Mouse (Mus musculus): ENCODE measurements around the gene Cd81. TPM values are rescaled to one million over a fixed set of nuclear protein-coding genes. Genes with fewer than 3 reads are reported as not detected.

Cd81 gene
- 249 and 255 TPM in 2 replicates for polyA plus RNA-seq (2012; rRNA removed)

- no peaks in the 10 kb centered on the region for H3K27me3 ChIP-seq (ENCODE audit: control insufficient read depth, insufficient read depth, low read length)
- TF ChIP-seq POLR2A (IDR thresholded peaks at IDR 0.05; ENCODE audit: control insufficient read depth, extremely low read depth, insufficient read depth, low read length, poor library complexity), result peak; percentile 88
- TF ChIP-seq CTCF (IDR thresholded peaks at IDR 0.05; ENCODE audit: borderline replicate concordance, control insufficient read depth, extremely low read depth, insufficient read depth, low read length, poor library complexity), result no peak
- no peaks in the 10 kb centered on the region for H3K36me3 ChIP-seq (ENCODE audit: control insufficient read depth, insufficient read depth, low read length)
- peaks cover 22% of the 10 kb centered on the region for H3K4me1 ChIP-seq (replicated peaks; ENCODE audit: control insufficient read depth, insufficient read depth, low read length)
- peak; percentile 94 for DNase-seq
- peak within 1 kb of the TSS; percentile 79 for H3K4me3 ChIP-seq (ENCODE audit: control insufficient read depth, insufficient read depth, low read length)
- peak within 1 kb of the TSS; percentile 12; the same call in 1 of the 2 replicates for H3K27ac ChIP-seq (ENCODE audit: control insufficient read depth, insufficient read depth, low read length)
- under 1% methylated on average over 37 of the region's 37 CpGs for whole genome bisulfite sequencing
Measured at GRCm38 (mm10) chr7:143052626-143053007, at the start of gene Cd81. Gene Cd81, plus strand, starts transcription at chr7:143052739.

- H3K4me3 ChIP-seq (ENCODE audit: control insufficient read depth, insufficient read depth, low read length), result peak within 1 kb of the TSS; percentile 48
- no peak for TF ChIP-seq CTCF (IDR thresholded peaks at IDR 0.05; ENCODE audit: borderline replicate concordance, control insufficient read depth, extremely low read depth, insufficient read depth, low read length, poor library complexity)
- no peak for TF ChIP-seq POLR2A (IDR thresholded peaks at IDR 0.05; ENCODE audit: control insufficient read depth, extremely low read depth, insufficient read depth, low read length, poor library complexity)
Measured at GRCm38 (mm10) chr7:143004727-143005343, 47.7 kb upstream of the Cd81 start, which contains the start of gene Tspan32. Gene Tspan32, plus strand, starts transcription at chr7:143005046.

DNA sequence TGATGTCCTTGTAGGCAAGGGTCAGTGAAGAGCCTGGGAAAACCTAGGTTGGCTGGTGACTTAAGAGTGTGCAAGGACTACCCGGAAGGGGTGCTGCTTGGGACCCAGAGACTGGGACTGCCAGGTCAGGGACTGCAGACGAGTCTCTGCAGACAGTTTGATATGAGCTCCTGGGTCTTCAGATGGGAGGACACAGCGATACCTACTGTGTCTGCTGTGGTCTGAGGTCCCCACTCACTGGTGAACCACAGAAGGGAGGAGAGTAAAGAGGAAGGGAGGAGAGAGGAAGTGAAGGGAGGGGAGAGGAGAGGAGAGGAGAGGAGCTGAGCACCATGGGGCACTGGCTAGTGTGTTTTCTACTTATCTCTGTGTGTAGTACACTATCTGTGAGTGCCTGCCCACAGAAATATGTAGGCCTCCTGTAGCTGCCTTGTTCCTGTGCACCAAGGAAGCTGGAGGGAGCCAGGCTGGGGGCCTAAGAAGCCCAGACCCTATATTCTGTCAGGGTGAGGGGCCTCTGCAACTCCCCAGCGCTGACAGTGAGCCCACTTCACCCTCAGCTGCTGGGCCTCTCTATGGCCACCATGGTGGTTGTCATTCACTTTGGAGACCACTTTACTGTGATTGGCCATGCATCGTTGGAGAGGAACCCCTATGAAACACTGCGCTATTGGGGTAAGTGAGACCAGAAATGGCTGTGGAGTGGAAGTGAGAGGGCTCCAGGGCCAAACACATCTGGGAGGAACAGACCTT, 47.0 kb upstream of the Cd81 start:
- peaks cover 63% of the 10 kb centered on the region for H3K4me1 ChIP-seq (replicated peaks; ENCODE audit: control insufficient read depth, insufficient read depth, low read length)
- peak overlapping the region; percentile 90 for H3K27ac ChIP-seq (ENCODE audit: control insufficient read depth, insufficient read depth, low read length)

More at GRCm38 (mm10) chr7:143004727-143005343, 47.7 kb upstream of the Cd81 start, which contains the start of gene Tspan32:
- H3K27me3 ChIP-seq (ENCODE audit: control insufficient read depth, insufficient read depth, low read length), result no peaks in the 10 kb centered on the region
- peak; percentile 73 for DNase-seq
- peak within 1 kb of the TSS; percentile 90 for H3K27ac ChIP-seq (ENCODE audit: control insufficient read depth, insufficient read depth, low read length)
- peaks cover 56% of the 10 kb centered on the region for H3K4me1 ChIP-seq (replicated peaks; ENCODE audit: control insufficient read depth, insufficient read depth, low read length)
- 3% methylated on average over 4 of the region's 4 CpGs for WGBS
- no peaks in the 10 kb centered on the region for H3K36me3 ChIP-seq (ENCODE audit: control insufficient read depth, insufficient read depth, low read length)

GRCm38 (mm10) chr7:143006097-143006755, 46.3 kb upstream of the Cd81 start:
- WGBS, result 46% methylated on average over 2 of the region's 2 CpGs
- peak overlapping the region; percentile 90 for H3K27ac ChIP-seq (ENCODE audit: control insufficient read depth, insufficient read depth, low read length)
- peak overlapping the region; percentile 48 for H3K4me3 ChIP-seq (ENCODE audit: control insufficient read depth, insufficient read depth, low read length)
- DNase-seq, result peak; percentile 36
- no peaks in the 10 kb centered on the region for H3K36me3 ChIP-seq (ENCODE audit: control insufficient read depth, insufficient read depth, low read length)
- no peaks in the 10 kb centered on the region for H3K27me3 ChIP-seq (ENCODE audit: control insufficient read depth, insufficient read depth, low read length)
- peaks cover 63% of the 10 kb centered on the region for H3K4me1 ChIP-seq (replicated peaks; ENCODE audit: control insufficient read depth, insufficient read depth, low read length)
- TF ChIP-seq POLR2A (IDR thresholded peaks at IDR 0.05; ENCODE audit: control insufficient read depth, extremely low read depth, insufficient read depth, low read length, poor library complexity), result no peak
- no peak for TF ChIP-seq CTCF (IDR thresholded peaks at IDR 0.05; ENCODE audit: borderline replicate concordance, control insufficient read depth, extremely low read depth, insufficient read depth, low read length, poor library complexity)

More for the DNA sequence above, 47.0 kb upstream of the Cd81 start:
- DNase-seq, result peak; percentile 64
- Histone ChIP-seq H3K36me3 (ENCODE audit: control insufficient read depth, insufficient read depth, low read length) (no peaks in the 10 kb centered on the region), H3K27me3 (ENCODE audit: control insufficient read depth, insufficient read depth, low read length) (no peaks in the 10 kb centered on the region), H3K4me3 (ENCODE audit: control insufficient read depth, insufficient read depth, low read length) (peak overlapping the region; percentile 48)
- peak; percentile 46; the same call in 1 of the 2 replicates for TF ChIP-seq POLR2A (IDR thresholded peaks at IDR 0.05; ENCODE audit: control insufficient read depth, extremely low read depth, insufficient read depth, low read length, poor library complexity)
- no peak for TF ChIP-seq CTCF (IDR thresholded peaks at IDR 0.05; ENCODE audit: borderline replicate concordance, control insufficient read depth, extremely low read depth, insufficient read depth, low read length, poor library complexity)
- 13% methylated on average over 6 of the region's 6 CpGs for WGBS

DNA sequence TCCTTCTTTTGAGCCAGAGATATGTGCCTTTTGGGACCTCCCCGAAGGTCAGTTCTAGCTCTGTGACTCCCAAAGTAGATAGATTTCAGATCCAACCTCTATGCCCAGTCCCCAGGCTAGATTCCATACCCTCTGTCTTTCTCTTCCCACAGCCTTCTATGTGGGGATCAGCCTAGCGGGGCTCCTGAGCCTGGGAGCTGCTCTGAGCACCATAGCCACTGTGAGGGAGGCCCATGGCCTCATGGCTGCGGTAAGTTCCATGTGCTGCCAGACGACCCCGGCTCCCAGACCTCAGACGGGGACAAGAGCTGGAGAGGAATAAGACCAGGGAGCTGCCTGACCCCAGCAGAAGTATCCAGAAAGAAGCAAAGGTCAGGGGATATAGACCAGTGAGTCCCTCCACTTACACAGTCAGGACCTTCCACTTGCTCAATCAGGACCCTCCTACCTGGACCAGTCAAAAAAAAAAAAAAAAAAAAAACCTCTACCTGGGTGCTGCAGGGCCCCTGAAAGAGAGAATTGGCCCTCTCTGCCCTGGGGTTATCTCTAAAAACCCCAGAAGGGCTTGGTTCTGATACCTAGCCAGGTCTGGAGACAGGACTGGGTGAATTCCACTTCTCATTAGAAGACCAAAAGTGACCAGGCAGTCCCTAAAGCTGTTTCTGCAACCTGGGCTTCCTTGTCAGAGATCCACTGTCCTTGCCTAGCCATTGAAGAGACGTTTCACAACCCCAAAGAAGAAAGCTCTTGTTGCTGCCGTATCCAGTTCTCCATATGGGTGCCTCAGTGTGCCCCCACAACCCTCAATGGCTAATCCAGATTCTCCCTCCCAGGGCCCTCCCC, 45.6 kb upstream of the Cd81 start:
- Histone ChIP-seq H3K4me1 (replicated peaks; ENCODE audit: control insufficient read depth, insufficient read depth, low read length) (peaks cover 63% of the 10 kb centered on the region), H3K27ac (ENCODE audit: control insufficient read depth, insufficient read depth, low read length) (peak overlapping the region; percentile 90), H3K27me3 (ENCODE audit: control insufficient read depth, insufficient read depth, low read length) (no peaks in the 10 kb centered on the region), H3K4me3 (ENCODE audit: control insufficient read depth, insufficient read depth, low read length) (peak overlapping the region; percentile 48), H3K36me3 (ENCODE audit: control insufficient read depth, insufficient read depth, low read length) (no peaks in the 10 kb centered on the region)
- DNase-seq, result no peak
- WGBS, result 71% methylated on average over 8 of the region's 8 CpGs
- TF ChIP-seq CTCF (IDR thresholded peaks at IDR 0.05; ENCODE audit: borderline replicate concordance, control insufficient read depth, extremely low read depth, insufficient read depth, low read length, poor library complexity), result no peak
